Mouse (Mus musculus) lung, embryonic 14.5 days (tissue): Measurements from ENCODE around the gene Il25. TPM values are rescaled to one million over a fixed set of nuclear protein-coding genes. Genes with fewer than 3 reads are reported as not detected.

Experiments used
- ATAC-seq: fragments of 200-750 bp; cut with Nextera tagmentation; 2 replicates; pipeline ENCODE4 v1.8.0; 2017; ENCODE audit warnings: mild to moderate bottlenecking, moderate TSS enrichment, moderate library complexity; ENCODE audit not compliant: insufficient read depth
- DNase-seq: peaks from one replicate; pipeline ENCODE4 v3.0.0-alpha.2; 2015
- H3K27ac ChIP-seq: fragments of 300-500 bp; sonication (generic); 2 replicates; pipeline ENCODE4 v1.5.1; 2014; ENCODE audit warnings: low read depth, mild to moderate bottlenecking, moderate library complexity
- H3K27me3 ChIP-seq: fragments of 300-500 bp; sonication (generic); 2 replicates; pipeline ENCODE4 v1.6.1; 2014; ENCODE audit warnings: low read length, control low read depth; ENCODE audit not compliant: insufficient read depth
- H3K36me3 ChIP-seq: fragments of 300-500 bp; sonication (generic); 2 replicates; pipeline ENCODE4 v1.6.1; 2014; ENCODE audit warnings: control low read depth; ENCODE audit not compliant: insufficient read depth
- H3K4me1 ChIP-seq: fragments of 300-500 bp; sonication (generic); 2 replicates; pipeline ENCODE4 v1.6.1; 2014; ENCODE audit warnings: antibody characterized with exemption, control low read depth; ENCODE audit not compliant: insufficient read depth
- H3K4me2 ChIP-seq: fragments of 300-500 bp; sonication (generic); 2 replicates; pipeline ENCODE4 v1.6.1; 2014; ENCODE audit warnings: mild to moderate bottlenecking
- H3K4me3 ChIP-seq: fragments of 300-500 bp; sonication (generic); 2 replicates; pipeline ENCODE4 v1.5.1; 2014; ENCODE audit warnings: low read depth, low read length
- H3K9ac ChIP-seq: fragments of 300-500 bp; sonication (generic); 2 replicates; pipeline ENCODE4 v1.6.1; 2014
- H3K9me3 ChIP-seq: fragments of 300-500 bp; sonication (generic); 2 replicates; pipeline ENCODE4 v1.6.1; 2016; ENCODE audit warnings: low read depth, low read length, control low read depth
- CTCF ChIP-seq: IDR thresholded peaks from 2 replicates; pipeline ENCODE4 v1.5.1; 2016; ENCODE audit warnings: antibody characterized with exemption, low read depth
- WGBS: fragments of 180-500 bp; shearing (Covaris S2); extraction: QIAGEN DNeasy Blood & Tissue Kit; methylation state at CpG from one replicate; pipeline ENCODE4 v1.1.7; 2014; 5-methylcytosine and 5-hydroxymethylcytosine counted together
- microRNA counts: library from miRNA; unstranded; fragments of <30 nt; microRNA quantifications from one replicate; lab custom pipeline; 2016
- microRNA-seq: library from miRNA; unstranded; fragments of <30 nt; microRNA quantifications from one replicate; pipeline ENCODE4, GENCODE M21; 2016; ENCODE audit warnings: borderline number of aligned reads
- polyA plus RNA-seq: library from polyadenylated mRNA; unstranded; fragments of >200 nt; fragmentation: Nextera tagmentation; extraction: Ambion mirVana; gene quantifications from 2 replicates; pipeline ENCODE4 v1.2.1, GENCODE M21; 2014

The Il25 gene
- polyA plus RNA-seq, 1 experiment from 2014 or later: not detected

DNA sequence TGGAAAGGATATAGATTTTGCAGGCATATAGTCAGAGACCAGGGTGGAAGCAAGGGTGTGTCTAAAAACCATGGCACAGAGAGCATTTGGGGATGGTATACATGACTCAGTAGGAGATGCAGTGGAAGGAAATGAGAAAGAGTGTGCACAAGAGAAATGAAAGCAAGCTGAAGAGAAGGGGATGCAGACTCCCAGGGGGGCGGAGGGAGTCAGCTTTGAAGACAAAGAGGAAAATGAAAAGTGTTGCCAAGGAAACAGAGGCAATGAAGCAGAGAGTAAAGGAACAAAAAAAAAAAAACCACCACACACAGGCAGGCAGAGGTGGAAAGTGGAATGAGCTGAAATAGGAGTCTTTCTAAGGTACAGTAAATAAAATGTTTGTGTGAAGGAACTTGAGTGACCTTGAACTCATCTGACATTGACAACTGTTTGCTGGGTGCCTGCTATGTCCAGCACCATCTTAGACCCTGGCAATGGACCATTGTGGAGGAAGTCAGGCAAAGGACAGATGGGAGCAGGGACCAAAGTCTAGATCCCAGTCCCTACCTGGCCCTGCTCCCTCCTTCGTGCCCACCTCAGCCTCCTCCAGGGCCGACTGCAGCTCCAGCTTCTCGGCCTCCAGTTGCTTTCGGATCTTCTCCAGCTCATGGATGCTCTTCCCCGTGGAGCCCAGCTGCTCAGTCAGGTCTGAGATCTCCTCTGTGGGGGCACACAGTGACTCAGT lies 41.7 kb downstream of the Il25 start:
- Histone ChIP-seq H3K4me1 (no peaks in the 10 kb centered on the region), H3K4me2 (no peak overlapping the region), H3K27ac (no peak overlapping the region), H3K9ac (no peak overlapping the region), H3K36me3 (no peaks in the 10 kb centered on the region), H3K4me3 (no peak overlapping the region), H3K27me3 (no peaks in the 10 kb centered on the region), H3K9me3 (no peaks in the 10 kb centered on the region)
- no peak for TF ChIP-seq CTCF
- ATAC-seq (no peak), DNase-seq (no peak)
- 79% methylated on average over 6 of the region's 6 CpGs for WGBS

- H3K4me3 ChIP-seq: no peak within 1 kb of the TSS
- H3K27me3 ChIP-seq: no peaks in the 10 kb centered on the region
- H3K27ac ChIP-seq: no peak within 1 kb of the TSS
- H3K36me3 ChIP-seq: no peaks in the 10 kb centered on the region
- no peaks in the 10 kb centered on the region for H3K9me3 ChIP-seq
- no peak within 1 kb of the TSS for H3K4me2 ChIP-seq
- H3K4me1 ChIP-seq: no peaks in the 10 kb centered on the region
- no peak within 1 kb of the TSS for H3K9ac ChIP-seq
- no peak for ATAC-seq
- WGBS: 53% methylated on average over 1 of the region's 1 CpGs
- no peak for DNase-seq
- no peak for TF ChIP-seq CTCF
Observed at GRCm38 (mm10) chr14:54976633-54977032, 44.1 kb downstream of the Il25 start, which contains the start of gene Gm17428. TSS of gene Gm17428 (plus strand) at chr14:54976933.

- no peak for TF ChIP-seq CTCF
- ATAC-seq: no peak
- no peaks in the 10 kb centered on the region for H3K4me1 ChIP-seq
- H3K36me3 ChIP-seq: no peaks in the 10 kb centered on the region
- H3K9me3 ChIP-seq: no peaks in the 10 kb centered on the region
- H3K4me2 ChIP-seq: no peak overlapping the region
- H3K9ac ChIP-seq: no peak overlapping the region
- no peak overlapping the region for H3K27ac ChIP-seq
- no peaks in the 10 kb centered on the region for H3K27me3 ChIP-seq
- H3K4me3 ChIP-seq: no peak overlapping the region
- no peak for DNase-seq
- 83% methylated on average over 8 of the region's 8 CpGs for WGBS
Observed at GRCm38 (mm10) chr14:54978664-54979063, 46.2 kb downstream of the Il25 start.

DNA sequence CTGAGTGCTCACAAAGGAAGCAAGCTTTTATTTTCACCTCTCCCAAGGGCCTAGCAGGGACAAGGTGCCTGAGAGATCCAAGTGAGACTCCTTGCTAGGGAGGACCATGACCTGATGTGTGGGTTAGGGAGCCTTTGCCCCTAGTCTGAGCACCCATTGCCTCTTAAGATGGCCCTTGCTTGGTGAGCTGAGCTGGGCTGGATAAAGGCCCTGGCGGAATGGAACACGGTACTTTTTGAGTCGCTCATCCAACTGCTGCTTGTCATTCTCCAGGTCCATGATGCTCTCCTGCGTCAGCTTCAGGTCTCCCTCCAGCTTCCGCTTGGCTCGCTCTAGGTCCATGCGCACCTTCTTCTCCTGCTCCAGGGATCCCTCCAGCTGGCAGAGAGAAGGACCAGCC lies 49.4 kb downstream of the Il25 start:
- H3K27ac ChIP-seq: no peak overlapping the region
- H3K9me3 ChIP-seq: no peaks in the 10 kb centered on the region
- H3K4me2 ChIP-seq: no peak overlapping the region
- H3K27me3 ChIP-seq: no peaks in the 10 kb centered on the region
- TF ChIP-seq CTCF: no peak
- no peak overlapping the region for H3K9ac ChIP-seq
- H3K36me3 ChIP-seq: no peaks in the 10 kb centered on the region
- H3K4me1 ChIP-seq: no peaks in the 10 kb centered on the region
- no peak overlapping the region for H3K4me3 ChIP-seq
- DNase-seq: no peak
- no peak for ATAC-seq
- 94% methylated on average over 7 of the region's 7 CpGs for WGBS

MicroRNA genes within 50 kb of the gene (microRNA counts, 519-probe panel; counts per million panel counts)
- microRNA mmu-miR-208a (lab: Ali Mortazavi, UCI) (3,526 counts per million, percentile 73 among the panel's probes with 10 or more counts), microRNA mmu-miR-208b (lab: Ali Mortazavi, UCI) (632 counts per million, percentile 2 among the panel's probes with 10 or more counts)

Small RNA genes within 50 kb of the gene (microRNA-seq; reads per million reads assigned to microRNA genes)
- gene Mir208a (364 reads per million, percentile 62 among the genes with 10 or more reads in this experiment), gene Mir208b (60.8 reads per million, percentile 42 among the genes with 10 or more reads in this experiment)

Other genes with a start within 250 kb of the Il25 start
- gene 1700123O20Rik, start 246.5 kb upstream of the Il25 start, polyA plus RNA-seq: 77.4 and 83.2 TPM in 2 replicates
- gene Acin1, start 245.8 kb upstream of the Il25 start, polyA plus RNA-seq: 120 and 122 TPM in 2 replicates
- 0.12 and 0.15 TPM in 2 replicates for gene Gm29776, start 233.9 kb upstream of the Il25 start, polyA plus RNA-seq
- not detected in 2 replicates for gene Cebpe, start 220.5 kb upstream of the Il25 start, polyA plus RNA-seq
- 2.7 and 3.0 TPM in 2 replicates for gene Slc7a8, start 150.7 kb upstream of the Il25 start, polyA plus RNA-seq
- gene Rnf212b, start 118.6 kb upstream of the Il25 start, polyA plus RNA-seq: not detected in 2 replicates
- 10.4 and 13.2 TPM in 2 replicates for gene Homez, start 61.7 kb upstream of the Il25 start, polyA plus RNA-seq
- gene Ppp1r3e, start 55.1 kb upstream of the Il25 start, polyA plus RNA-seq: 1.5 and 1.6 TPM in 2 replicates
- 3.4 and 3.9 TPM in 2 replicates for gene Bcl2l2, start 49.3 kb upstream of the Il25 start, polyA plus RNA-seq
- not detected in 2 replicates for gene Gm20521, start 49.3 kb upstream of the Il25 start, polyA plus RNA-seq
- 134 and 139 TPM in 2 replicates for gene Pabpn1, start 40.2 kb upstream of the Il25 start, polyA plus RNA-seq
- 27.0 and 29.2 TPM in 2 replicates for gene Slc22a17, start 19.6 kb upstream of the Il25 start, polyA plus RNA-seq
- gene Efs, start 6.6 kb upstream of the Il25 start, polyA plus RNA-seq: 29.3 and 33.7 TPM in 2 replicates
- 0.22 and 0.31 TPM in 2 replicates for gene Cmtm5, start 3.6 kb downstream of the Il25 start, polyA plus RNA-seq
- gene Myh6, start 34.2 kb downstream of the Il25 start, polyA plus RNA-seq: 4.6 and 87.1 TPM in 2 replicates
- not detected in 2 replicates for gene Gm17428, start 44.2 kb downstream of the Il25 start, polyA plus RNA-seq
- 1.8 and 3.6 TPM in 2 replicates for gene Myh7, start 61.9 kb downstream of the Il25 start, polyA plus RNA-seq
- gene Ngdn, start 82.8 kb downstream of the Il25 start, polyA plus RNA-seq: 75.0 and 81.6 TPM in 2 replicates
- gene Zfhx2, start 159.6 kb downstream of the Il25 start, polyA plus RNA-seq: 3.4 and 3.5 TPM in 2 replicates
- gene Thtpa, start 162.1 kb downstream of the Il25 start, polyA plus RNA-seq: 19.2 and 20.1 TPM in 2 replicates
- 14.7 and 16.3 TPM in 2 replicates for gene Ap1g2, start 173.9 kb downstream of the Il25 start, polyA plus RNA-seq
- 0.16 and 0.37 TPM in 2 replicates for gene Jph4, start 184.2 kb downstream of the Il25 start, polyA plus RNA-seq